Mouse (Mus musculus) forebrain, embryonic 10.5 days (tissue): ENCODE results near the gene Inca1. TPM values are rescaled to one million over a fixed set of nuclear protein-coding genes. Genes with fewer than 3 reads are reported as not detected.

Source experiments
- DNase-seq: peaks from one replicate; pipeline ENCODE4 v3.0.0-alpha.2; 2017; ENCODE audit warnings: low spot score; ENCODE audit errors: extremely low spot score
- H3K27ac ChIP-seq: fragments of 300-500 bp; sonication (generic); 2 replicates; pipeline ENCODE4 v1.5.1; 2016; ENCODE audit warnings: mild to moderate bottlenecking
- H3K27me3 ChIP-seq: fragments of 300-500 bp; sonication (generic); 2 replicates; pipeline ENCODE4 v1.6.1; 2016; ENCODE audit warnings: mild to moderate bottlenecking; ENCODE audit not compliant: poor library complexity, severe bottlenecking
- H3K36me3 ChIP-seq: fragments of 300-500 bp; sonication (generic); replicated peaks from 2 replicates; pipeline ENCODE4 v1.6.1; 2016; ENCODE audit warnings: mild to moderate bottlenecking, moderate library complexity
- H3K4me1 ChIP-seq: fragments of 300-500 bp; sonication (generic); 2 replicates; pipeline ENCODE4 v1.6.1; 2016
- H3K4me3 ChIP-seq: fragments of 300-500 bp; sonication (generic); 2 replicates; pipeline ENCODE4 v1.5.1; 2016; ENCODE audit warnings: mild to moderate bottlenecking, moderate library complexity
- H3K9me3 ChIP-seq: fragments of 300-500 bp; sonication (generic); 2 replicates; pipeline ENCODE4 v1.6.1; 2016; ENCODE audit warnings: mild to moderate bottlenecking, moderate library complexity
- WGBS: fragments of 180-500 bp; shearing (Covaris S2); methylation state at CpG from one replicate; pipeline ENCODE4 v1.1.7; 2016; 5-methylcytosine and 5-hydroxymethylcytosine counted together
- polyA plus RNA-seq: library from polyadenylated mRNA; unstranded; fragments of >200 nt; fragmentation: Nextera tagmentation; extraction: Ambion mirVana; gene quantifications from 2 replicates; pipeline ENCODE4 v1.2.1, GENCODE M21; 2016

Inca1 gene
- polyA plus RNA-seq, 1 experiment from 2014 or later, result 1.1 TPM

- peaks cover 82% of the 10 kb centered on the region for H3K36me3 ChIP-seq
- H3K4me3 ChIP-seq, result no peak overlapping the region
- no peak overlapping the region for H3K27ac ChIP-seq
- H3K27me3 ChIP-seq, result no peaks in the 10 kb centered on the region
- H3K9me3 ChIP-seq, result no peaks in the 10 kb centered on the region
- DNase-seq, result no peak
- peaks cover 27% of the 10 kb centered on the region for H3K4me1 ChIP-seq
- WGBS, result 89% methylated on average over 8 of the region's 8 CpGs
Measured at GRCm38 (mm10) chr11:70663101-70663500, 36.9 kb downstream of the Inca1 start.

- Histone ChIP-seq H3K4me1 (peaks cover 37% of the 10 kb centered on the region), H3K27ac (no peak overlapping the region), H3K36me3 (peaks cover 63% of the 10 kb centered on the region), H3K4me3 (no peak overlapping the region), H3K27me3 (no peaks in the 10 kb centered on the region), H3K9me3 (no peaks in the 10 kb centered on the region)
- no peak for DNase-seq
- WGBS, result 93% methylated on average over 8 of the region's 8 CpGs
Measured at GRCm38 (mm10) chr11:70660571-70660970, 39.4 kb downstream of the Inca1 start.

GRCm38 (mm10) chr11:70658942-70659341 lies 41.0 kb downstream of the Inca1 start:
- H3K27ac ChIP-seq, result no peak overlapping the region
- DNase-seq, result no peak
- H3K4me1 ChIP-seq, result peaks cover 44% of the 10 kb centered on the region
- peaks cover 47% of the 10 kb centered on the region for H3K36me3 ChIP-seq
- WGBS, result 87% methylated on average over 8 of the region's 8 CpGs
- no peaks in the 10 kb centered on the region for H3K27me3 ChIP-seq
- no peaks in the 10 kb centered on the region for H3K9me3 ChIP-seq
- no peak overlapping the region for H3K4me3 ChIP-seq

- 91% methylated on average over 5 of the region's 5 CpGs for WGBS
- H3K9me3 ChIP-seq, result no peaks in the 10 kb centered on the region
- no peaks in the 10 kb centered on the region for H3K27me3 ChIP-seq
- H3K4me3 ChIP-seq, result 0 out of 2 replicates have a peak overlapping the region, but pooled peaks have one; percentile 99
- H3K36me3 ChIP-seq, result peaks cover 43% of the 10 kb centered on the region
- peaks cover 44% of the 10 kb centered on the region for H3K4me1 ChIP-seq
- no peak for DNase-seq
- no peak overlapping the region for H3K27ac ChIP-seq
Measured at GRCm38 (mm10) chr11:70658521-70658920, 41.4 kb downstream of the Inca1 start.

- no peak for DNase-seq
- H3K36me3 ChIP-seq, result peaks cover 40% of the 10 kb centered on the region
- peaks cover 46% of the 10 kb centered on the region for H3K4me1 ChIP-seq
- peak overlapping the region; percentile 99 for H3K27ac ChIP-seq
- peak overlapping the region; percentile 99 for H3K4me3 ChIP-seq
- no peaks in the 10 kb centered on the region for H3K27me3 ChIP-seq
- H3K9me3 ChIP-seq, result no peaks in the 10 kb centered on the region
- 54% methylated on average over 9 of the region's 9 CpGs for WGBS
Measured at GRCm38 (mm10) chr11:70657991-70658390, 42.0 kb downstream of the Inca1 start.

- Histone ChIP-seq H3K4me1 (peaks cover 49% of the 10 kb centered on the region), H3K36me3 (peaks cover 40% of the 10 kb centered on the region), H3K27ac (peak overlapping the region; percentile 99), H3K4me3 (peak overlapping the region; percentile 99), H3K9me3 (no peaks in the 10 kb centered on the region), H3K27me3 (no peaks in the 10 kb centered on the region)
- WGBS, result 54% methylated on average over 6 of the region's 6 CpGs
- no peak for DNase-seq
Measured at GRCm38 (mm10) chr11:70657573-70657972, 42.4 kb downstream of the Inca1 start.

- DNase-seq, result peak; percentile 51
- Histone ChIP-seq H3K4me3 (peak within 1 kb of the TSS; percentile 99), H3K27me3 (no peaks in the 10 kb centered on the region), H3K4me1 (peaks cover 55% of the 10 kb centered on the region), H3K27ac (peak within 1 kb of the TSS; percentile 99), H3K36me3 (peaks cover 40% of the 10 kb centered on the region), H3K9me3 (no peaks in the 10 kb centered on the region)
- WGBS, result 6% methylated on average over 3 of the region's 3 CpGs
Measured at GRCm38 (mm10) chr11:70656964-70657363, 43.0 kb downstream of the Inca1 start, which contains the start of gene Eno3. Eno3 (plus strand) TSS chr11:70657202.

- no peaks in the 10 kb centered on the region for H3K9me3 ChIP-seq
- H3K36me3 ChIP-seq, result peaks cover 40% of the 10 kb centered on the region
- peak; percentile 60 for DNase-seq
- no peaks in the 10 kb centered on the region for H3K27me3 ChIP-seq
- H3K4me3 ChIP-seq, result peak overlapping the region; percentile 99
- WGBS, result 2% methylated on average over 16 of the region's 16 CpGs
- H3K27ac ChIP-seq, result peak overlapping the region; percentile 99
- H3K4me1 ChIP-seq, result peaks cover 60% of the 10 kb centered on the region
Measured at GRCm38 (mm10) chr11:70656456-70656927, 43.5 kb downstream of the Inca1 start.

- no peaks in the 10 kb centered on the region for H3K9me3 ChIP-seq
- no peaks in the 10 kb centered on the region for H3K27me3 ChIP-seq
- under 1% methylated on average over 61 of the region's 61 CpGs for WGBS
- H3K4me1 ChIP-seq, result peaks cover 67% of the 10 kb centered on the region
- H3K4me3 ChIP-seq, result peak overlapping the region; percentile 99
- H3K36me3 ChIP-seq, result peaks cover 40% of the 10 kb centered on the region
- DNase-seq, result peak; percentile 69
- peak overlapping the region; percentile 99 for H3K27ac ChIP-seq
Measured at GRCm38 (mm10) chr11:70655571-70656455, 44.1 kb downstream of the Inca1 start.

GRCm38 (mm10) chr11:70654923-70655570 lies 44.9 kb downstream of the Inca1 start:
- peak; percentile 81 for DNase-seq
- Histone ChIP-seq H3K27ac (peak overlapping the region; percentile 99), H3K4me1 (peaks cover 71% of the 10 kb centered on the region), H3K27me3 (no peaks in the 10 kb centered on the region), H3K36me3 (peaks cover 40% of the 10 kb centered on the region), H3K4me3 (peak overlapping the region; percentile 99), H3K9me3 (no peaks in the 10 kb centered on the region)
- WGBS, result 0% methylated on average over 48 of the region's 48 CpGs

GRCm38 (mm10) chr11:70654198-70654922 lies 45.6 kb downstream of the Inca1 start, which contains the start of gene Pfn1:
Pfn1 (minus strand) TSS chr11:70654644.
- peak; percentile 80 for DNase-seq
- WGBS, result under 1% methylated on average over 61 of the region's 61 CpGs
- Histone ChIP-seq H3K27ac (peak within 1 kb of the TSS; percentile 99), H3K27me3 (no peaks in the 10 kb centered on the region), H3K4me3 (peak within 1 kb of the TSS; percentile 99), H3K9me3 (no peaks in the 10 kb centered on the region), H3K36me3 (peaks cover 41% of the 10 kb centered on the region), H3K4me1 (peaks cover 75% of the 10 kb centered on the region)
